Mouse (Mus musculus): ENCODE data around the gene Snx29. TPM values are rescaled to one million over a fixed set of nuclear protein-coding genes. Genes with fewer than 3 reads are reported as not detected.

The Snx29 gene
- polyA plus RNA-seq, 1 experiment from 2014 or later: 12.1 TPM

- 79% methylated on average over 3 of the region's 3 CpGs for WGBS
- no peaks in the 10 kb centered on the region for H3K9me3 ChIP-seq
- H3K36me3 ChIP-seq (replicated peaks): no peaks in the 10 kb centered on the region
- no peaks in the 10 kb centered on the region for H3K27me3 ChIP-seq (replicated peaks; ENCODE audit: low read depth, poor library complexity, severe bottlenecking)
- DNase-seq (ENCODE audit: low spot score): no peak
- peaks cover 23% of the 10 kb centered on the region for H3K4me1 ChIP-seq
- no peak overlapping the region for H3K4me3 ChIP-seq
- no peak overlapping the region for H3K27ac ChIP-seq (replicated peaks)
Observed at GRCm38 (mm10) chr16:11577541-11578255, 255.0 kb downstream of the Snx29 start.

DNA sequence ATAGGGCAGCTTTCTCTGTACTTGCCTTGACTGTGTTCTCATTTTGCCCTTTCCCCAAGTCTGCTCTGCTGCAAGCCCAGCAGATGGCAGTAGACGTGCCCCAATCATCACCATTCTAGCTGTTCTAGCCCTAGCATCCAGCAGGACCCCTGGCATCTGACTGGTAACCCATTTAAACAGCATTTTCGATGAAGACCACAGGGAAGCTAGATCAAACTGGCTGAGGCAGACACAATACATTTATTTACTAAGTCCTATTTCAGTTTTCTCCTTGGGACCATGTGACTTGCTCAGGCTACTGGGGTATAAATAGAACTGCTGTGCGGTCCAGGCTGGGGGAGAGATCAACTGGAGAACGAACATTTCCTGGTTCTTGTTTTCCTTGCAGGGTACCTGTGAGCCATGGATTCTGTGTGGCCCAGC lies 257.0 kb downstream of the Snx29 start:
- DNase-seq (ENCODE audit: low spot score): peak; percentile 58
- WGBS: 56% methylated on average over 4 of the region's 4 CpGs
- no peaks in the 10 kb centered on the region for H3K36me3 ChIP-seq (replicated peaks)

GRCm38 (mm10) chr16:11583941-11584639 lies 261.4 kb downstream of the Snx29 start:
- 87% methylated on average over 8 of the region's 8 CpGs for WGBS
- peaks cover 28% of the 10 kb centered on the region for H3K4me1 ChIP-seq
- no peaks in the 10 kb centered on the region for H3K27me3 ChIP-seq (replicated peaks; ENCODE audit: low read depth, poor library complexity, severe bottlenecking)
- H3K27ac ChIP-seq (replicated peaks): no peak overlapping the region
- DNase-seq (ENCODE audit: low spot score): no peak
- H3K9me3 ChIP-seq: no peaks in the 10 kb centered on the region
- no peaks in the 10 kb centered on the region for H3K36me3 ChIP-seq (replicated peaks)
- no peak overlapping the region for H3K4me3 ChIP-seq

More for the DNA sequence above, 257.0 kb downstream of the Snx29 start:
- H3K27ac ChIP-seq (replicated peaks): no peak overlapping the region
- H3K9me3 ChIP-seq: no peaks in the 10 kb centered on the region
- no peaks in the 10 kb centered on the region for H3K27me3 ChIP-seq (replicated peaks; ENCODE audit: low read depth, poor library complexity, severe bottlenecking)
- peaks cover 28% of the 10 kb centered on the region for H3K4me1 ChIP-seq
- H3K4me3 ChIP-seq: no peak overlapping the region

- no peaks in the 10 kb centered on the region for H3K36me3 ChIP-seq (replicated peaks)
- DNase-seq (ENCODE audit: low spot score): no peak
- no peaks in the 10 kb centered on the region for H3K9me3 ChIP-seq
- no peak overlapping the region for H3K27ac ChIP-seq (replicated peaks)
- H3K4me3 ChIP-seq: no peak overlapping the region
- 0 out of 2 replicates have a peak, but pooled peaks cover 3% of the 10 kb centered on the region for H3K4me1 ChIP-seq
- H3K27me3 ChIP-seq (replicated peaks; ENCODE audit: low read depth, poor library complexity, severe bottlenecking): no peaks in the 10 kb centered on the region
Observed at GRCm38 (mm10) chr16:11588689-11589088, 266.0 kb downstream of the Snx29 start.

DNA sequence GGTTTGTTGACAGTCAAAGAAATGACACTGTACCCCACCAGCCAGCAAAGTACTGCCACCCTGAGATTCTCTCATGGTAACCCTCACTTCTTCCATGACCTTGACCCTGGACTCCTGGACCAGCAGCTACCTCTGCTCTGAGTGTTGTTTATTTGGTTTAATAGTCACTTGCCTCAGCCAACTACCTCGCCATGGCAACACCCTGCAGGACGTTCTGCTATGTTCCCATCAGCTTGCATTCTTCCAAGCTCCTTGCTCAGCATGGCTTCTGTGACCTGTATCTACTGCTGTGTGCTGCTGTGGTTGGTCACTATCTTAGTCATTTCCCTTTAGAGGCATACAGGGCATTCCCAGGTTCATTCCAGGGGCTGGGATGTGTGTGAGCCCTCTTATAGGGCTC lies 266.6 kb downstream of the Snx29 start:
- no peaks in the 10 kb centered on the region for H3K4me1 ChIP-seq
- no peak overlapping the region for H3K4me3 ChIP-seq
- DNase-seq (ENCODE audit: low spot score): no peak
- no peaks in the 10 kb centered on the region for H3K27me3 ChIP-seq (replicated peaks; ENCODE audit: low read depth, poor library complexity, severe bottlenecking)
- H3K27ac ChIP-seq (replicated peaks): no peak overlapping the region
- no peaks in the 10 kb centered on the region for H3K9me3 ChIP-seq
- 69% methylated on average over 2 of the region's 2 CpGs for WGBS
- H3K36me3 ChIP-seq (replicated peaks): no peaks in the 10 kb centered on the region

- H3K9me3 ChIP-seq: no peaks in the 10 kb centered on the region
- no peak overlapping the region for H3K4me3 ChIP-seq
- H3K27me3 ChIP-seq (replicated peaks; ENCODE audit: low read depth, poor library complexity, severe bottlenecking): no peaks in the 10 kb centered on the region
- H3K4me1 ChIP-seq: no peaks in the 10 kb centered on the region
- DNase-seq (ENCODE audit: low spot score): no peak
- no peaks in the 10 kb centered on the region for H3K36me3 ChIP-seq (replicated peaks)
- WGBS: 86% methylated on average over 10 of the region's 10 CpGs
- no peak overlapping the region for H3K27ac ChIP-seq (replicated peaks)
Observed at GRCm38 (mm10) chr16:11589782-11590695, 267.3 kb downstream of the Snx29 start.

- no peak overlapping the region for H3K4me3 ChIP-seq
Observed at GRCm38 (mm10) chr16:11596599-11596998, 273.9 kb downstream of the Snx29 start.

DNA sequence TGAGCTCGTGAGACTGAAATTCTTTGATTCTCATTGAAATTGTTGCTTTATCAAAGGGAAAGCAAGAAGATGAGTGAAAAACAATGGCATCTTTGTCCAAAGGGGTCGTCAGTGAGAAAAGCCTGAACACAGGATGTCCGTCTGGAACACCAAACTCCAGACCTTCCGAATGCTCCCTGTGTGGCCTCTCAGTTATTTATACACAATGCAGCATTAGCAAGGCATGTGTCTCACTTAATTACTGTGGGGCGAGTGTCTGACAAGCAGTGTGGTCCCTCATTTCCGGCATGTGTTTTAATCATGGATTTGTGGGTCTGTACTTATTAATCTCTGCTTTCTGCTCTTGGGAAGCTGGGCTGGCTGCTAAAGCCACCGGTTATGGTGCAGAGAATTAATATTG lies 275.1 kb downstream of the Snx29 start:
- no peak overlapping the region for H3K27ac ChIP-seq (replicated peaks)
- WGBS: 35% methylated on average over 7 of the region's 7 CpGs
- no peaks in the 10 kb centered on the region for H3K9me3 ChIP-seq
- peaks cover 12% of the 10 kb centered on the region for H3K4me1 ChIP-seq
- no peak overlapping the region for H3K4me3 ChIP-seq
- H3K27me3 ChIP-seq (replicated peaks; ENCODE audit: low read depth, poor library complexity, severe bottlenecking): no peaks in the 10 kb centered on the region
- no peaks in the 10 kb centered on the region for H3K36me3 ChIP-seq (replicated peaks)
- DNase-seq (ENCODE audit: low spot score): peak; percentile 21

More at GRCm38 (mm10) chr16:11596599-11596998, 273.9 kb downstream of the Snx29 start:
- DNase-seq (ENCODE audit: low spot score): no peak
- Histone ChIP-seq H3K4me1 (peaks cover 12% of the 10 kb centered on the region), H3K9me3 (no peaks in the 10 kb centered on the region), H3K27me3 (replicated peaks; ENCODE audit: low read depth, poor library complexity, severe bottlenecking) (no peaks in the 10 kb centered on the region), H3K36me3 (replicated peaks) (no peaks in the 10 kb centered on the region), H3K27ac (replicated peaks) (no peak overlapping the region)
- 93% methylated on average over 3 of the region's 3 CpGs for WGBS

DNA sequence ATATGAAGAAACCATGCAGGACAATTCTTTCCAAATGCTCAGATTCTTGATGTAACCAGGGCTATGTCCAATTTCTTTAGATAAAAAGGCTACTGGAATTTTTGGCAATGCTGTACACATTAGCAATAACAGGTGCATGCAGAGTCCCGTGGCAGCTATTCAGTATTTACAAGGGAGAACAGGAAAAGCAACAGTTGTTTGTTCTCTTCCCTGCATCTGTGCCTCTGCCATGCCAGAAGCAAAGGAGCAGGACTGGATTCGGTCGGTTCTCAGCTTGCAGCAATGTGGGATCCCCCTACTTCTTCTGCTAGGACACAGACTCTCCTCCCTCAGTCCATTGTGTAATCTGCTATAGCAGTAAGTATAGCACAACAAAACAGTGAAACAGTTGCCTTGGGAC lies 276.8 kb downstream of the Snx29 start:
- peaks cover 12% of the 10 kb centered on the region for H3K4me1 ChIP-seq
- no peaks in the 10 kb centered on the region for H3K27me3 ChIP-seq (replicated peaks; ENCODE audit: low read depth, poor library complexity, severe bottlenecking)
- DNase-seq (ENCODE audit: low spot score): no peak
- H3K36me3 ChIP-seq (replicated peaks): no peaks in the 10 kb centered on the region
- 83% methylated on average over 3 of the region's 3 CpGs for WGBS
- no peak overlapping the region for H3K27ac ChIP-seq (replicated peaks)
- H3K4me3 ChIP-seq: no peak overlapping the region
- H3K9me3 ChIP-seq: no peaks in the 10 kb centered on the region

DNA sequence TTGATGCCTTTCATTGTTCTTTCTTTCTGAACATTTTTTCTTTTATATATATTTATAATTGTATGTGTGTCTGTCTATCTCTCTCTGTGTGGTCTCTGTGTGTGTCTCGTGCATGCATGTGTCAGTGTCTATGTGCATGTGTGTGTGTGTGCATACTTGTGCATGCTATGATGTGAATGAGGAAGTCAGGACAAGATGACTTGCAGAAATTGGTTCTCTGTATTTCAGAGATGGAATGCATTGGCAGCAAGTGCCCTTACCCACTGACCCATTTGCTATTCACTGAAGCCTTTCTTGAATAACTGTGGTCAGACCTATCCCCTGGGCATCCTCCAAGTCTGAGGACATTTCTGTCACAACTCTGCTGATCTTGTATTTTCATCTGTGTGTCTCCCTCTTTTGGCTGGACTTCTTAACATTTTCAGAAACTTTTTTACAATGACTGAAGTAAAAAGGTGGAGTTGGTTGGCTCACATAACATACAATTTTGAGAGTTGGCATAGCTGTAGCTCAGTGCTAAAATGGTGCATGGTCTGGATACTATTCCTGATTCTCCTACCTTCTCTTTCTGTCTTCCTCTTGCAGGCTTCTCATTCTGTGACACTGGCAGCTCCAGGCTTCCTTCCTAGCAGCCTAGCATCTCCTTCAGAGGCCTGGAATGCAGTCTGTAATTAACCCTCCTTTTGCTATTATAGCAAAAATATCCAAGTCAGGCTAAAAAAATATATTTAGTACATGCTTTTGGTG lies 278.8 kb downstream of the Snx29 start:
- no peaks in the 10 kb centered on the region for H3K36me3 ChIP-seq (replicated peaks)
- H3K4me3 ChIP-seq: no peak overlapping the region
- H3K27me3 ChIP-seq (replicated peaks; ENCODE audit: low read depth, poor library complexity, severe bottlenecking): no peaks in the 10 kb centered on the region
- 89% methylated on average over 1 of the region's 1 CpGs for WGBS
- no peak for DNase-seq (ENCODE audit: low spot score)
- H3K4me1 ChIP-seq: peaks cover 9% of the 10 kb centered on the region
- no peaks in the 10 kb centered on the region for H3K9me3 ChIP-seq
- H3K27ac ChIP-seq (replicated peaks): no peak overlapping the region

- no peak overlapping the region for H3K4me3 ChIP-seq
- WGBS: 78% methylated on average over 5 of the region's 5 CpGs
- no peaks in the 10 kb centered on the region; the same call in 1 of the 2 replicates for H3K4me1 ChIP-seq
- H3K36me3 ChIP-seq (replicated peaks): no peaks in the 10 kb centered on the region
- peak; percentile 34 for DNase-seq (ENCODE audit: low spot score)
- no peaks in the 10 kb centered on the region for H3K9me3 ChIP-seq
- H3K27ac ChIP-seq (replicated peaks): no peak overlapping the region
- H3K27me3 ChIP-seq (replicated peaks; ENCODE audit: low read depth, poor library complexity, severe bottlenecking): no peaks in the 10 kb centered on the region
Observed at GRCm38 (mm10) chr16:11603667-11604422, 281.1 kb downstream of the Snx29 start.

All from embryonic facial prominence, embryonic 10.5 days (tissue).